Mouse (Mus musculus) adrenal gland, adult 2 months (tissue): ENCODE data around the gene Ugt1a2. TPM values are rescaled to one million over a fixed set of nuclear protein-coding genes. Genes with fewer than 3 reads are reported as not detected.

ENCODE experiments used
- DNase-seq: peaks from one replicate; pipeline ENCODE4 v3.0.0; 2021
- polyA plus RNA-seq: library from polyadenylated mRNA; depleted of rRNA; stranded (reverse); fragments of >200 nt; gene quantifications from 2 replicates; pipeline ENCODE4 v1.2.3, GENCODE M21; 2012
- total RNA-seq, 2 experiments: library from RNA; stranded (reverse); gene quantifications; 2 replicates each; pipeline ENCODE4 v1.2.3; 2021

Gene Ugt1a2
- total and polyA plus RNA-seq, 3 experiments = 0.29 TPM; not detected in 2

GRCm38 (mm10) chr1:88233421-88234247 lies 33.2 kb downstream of the Ugt1a2 start:
- DNase-seq = no peak

DNA sequence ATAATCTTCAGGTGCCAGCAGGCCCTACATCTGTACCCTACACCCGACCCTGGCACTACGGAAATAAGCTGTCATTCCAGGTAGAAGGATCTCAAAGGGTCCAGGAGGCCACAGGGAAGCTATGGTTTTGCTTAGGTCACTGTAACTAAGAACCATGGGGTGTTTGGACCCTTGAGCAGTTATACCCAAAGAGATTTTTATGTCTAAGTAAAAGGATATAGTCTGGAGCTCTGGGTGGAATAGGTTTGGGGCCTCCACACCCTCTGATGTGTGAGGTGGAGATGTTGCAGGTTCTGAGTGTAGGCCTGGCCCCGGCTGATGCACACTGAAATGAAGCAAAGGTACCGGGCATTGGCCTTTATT lies 33.8 kb downstream of the Ugt1a2 start:
- no peak for DNase-seq

- DNase-seq = no peak
Observed at GRCm38 (mm10) chr1:88234646-88235045, 34.2 kb downstream of the Ugt1a2 start.

- DNase-seq = no peak
Observed at GRCm38 (mm10) chr1:88235046-88235893, 34.9 kb downstream of the Ugt1a2 start.

DNA sequence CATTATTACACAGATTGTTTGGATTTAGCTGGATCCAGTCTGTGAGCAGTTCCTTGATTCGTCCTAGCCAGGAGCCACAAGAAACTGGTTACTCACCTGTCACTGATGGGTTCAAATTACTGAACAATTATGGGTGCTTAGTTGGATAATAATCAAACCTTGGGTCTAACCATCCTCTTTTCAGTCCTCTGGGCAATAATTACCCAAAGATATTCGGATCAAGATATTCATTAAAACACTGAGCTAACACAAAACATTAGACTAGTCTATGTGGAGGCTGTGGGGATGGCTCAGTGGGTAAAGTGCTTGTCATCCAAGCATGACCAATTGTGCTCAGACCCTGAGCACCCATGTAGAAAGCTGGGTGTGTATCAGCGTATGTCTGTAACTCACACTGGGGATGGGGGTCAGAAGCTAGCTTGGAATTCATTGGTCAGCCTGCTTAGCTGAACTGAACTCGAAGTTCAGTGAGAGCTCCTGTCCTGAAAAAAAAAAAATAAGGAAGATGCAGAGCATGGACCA lies 35.6 kb downstream of the Ugt1a2 start:
- no peak for DNase-seq

DNA sequence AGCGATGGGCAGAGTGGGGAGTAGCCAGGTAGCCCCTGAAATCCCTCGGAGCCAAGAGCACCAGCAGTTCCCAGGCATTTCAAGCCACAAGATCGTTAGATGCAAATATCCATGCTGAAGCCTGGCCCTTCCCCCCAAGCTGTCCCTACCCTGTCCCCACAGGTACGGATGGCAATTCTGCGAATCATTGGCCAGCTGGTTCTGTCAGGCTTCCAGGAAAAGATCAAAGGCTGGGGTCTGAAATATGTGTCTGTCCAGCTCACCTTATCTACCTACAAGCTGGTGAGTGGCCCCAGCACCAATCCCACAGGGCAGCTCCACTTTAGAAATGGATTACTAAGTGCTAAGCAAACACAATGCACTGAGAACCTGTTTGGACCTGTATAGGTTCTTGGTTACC lies 36.9 kb downstream of the Ugt1a2 start:
- DNase-seq = no peak

GRCm38 (mm10) chr1:88238771-88239170 lies 38.4 kb downstream of the Ugt1a2 start:
- DNase-seq = no peak

- peak; percentile 61 for DNase-seq
Observed at GRCm38 (mm10) chr1:88240072-88240471, 39.7 kb downstream of the Ugt1a2 start.

DNA sequence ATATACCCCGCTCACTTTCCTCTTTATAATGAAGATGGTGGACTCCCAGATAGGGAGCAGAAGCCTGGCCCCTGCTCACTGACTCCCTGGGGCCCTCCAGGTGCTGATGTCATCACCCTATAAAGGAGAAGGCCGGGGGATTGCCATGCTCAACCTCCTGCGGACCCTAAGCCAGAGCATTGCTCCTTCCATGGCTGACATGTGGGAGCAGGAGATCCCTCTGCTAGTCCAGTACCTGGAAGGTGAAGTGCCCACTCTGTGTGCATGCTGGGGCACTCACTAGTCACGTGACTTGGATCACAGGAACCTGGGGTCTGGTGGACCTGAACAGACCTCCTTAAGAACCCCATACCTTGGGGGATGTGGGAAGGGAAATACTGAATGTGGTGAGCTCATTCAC lies 40.2 kb downstream of the Ugt1a2 start:
- DNase-seq = no peak

GRCm38 (mm10) chr1:88243861-88244260 lies 43.5 kb downstream of the Ugt1a2 start:
- no peak for DNase-seq

- DNase-seq = no peak
Observed at GRCm38 (mm10) chr1:88245881-88246280, 45.5 kb downstream of the Ugt1a2 start.

- no peak for DNase-seq
Observed at GRCm38 (mm10) chr1:88246386-88246785, 46.0 kb downstream of the Ugt1a2 start.

GRCm38 (mm10) chr1:88247660-88248059 lies 47.3 kb downstream of the Ugt1a2 start:
- no peak for DNase-seq

GRCm38 (mm10) chr1:88248658-88249057 lies 48.3 kb downstream of the Ugt1a2 start:
- DNase-seq = no peak

DNA sequence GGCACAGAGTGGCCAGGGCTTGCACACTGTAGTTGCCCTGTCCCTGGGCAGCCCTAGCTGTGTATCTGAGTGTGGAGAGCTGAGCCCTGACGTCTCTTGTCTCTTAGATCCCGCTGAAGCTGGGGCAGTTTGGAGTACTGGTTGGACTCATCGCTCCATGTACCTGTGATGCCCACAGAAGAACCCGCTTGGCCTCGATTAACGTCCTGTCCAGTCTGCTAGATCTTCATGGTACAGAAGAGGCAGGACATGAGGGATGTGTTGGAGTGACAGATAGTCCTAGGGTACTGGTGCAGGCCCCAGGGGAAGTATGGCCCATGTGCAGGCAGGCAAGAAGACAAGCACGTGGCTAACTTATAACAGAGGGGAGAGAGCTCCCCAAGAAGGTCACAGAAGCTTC lies 49.2 kb downstream of the Ugt1a2 start:
- DNase-seq = no peak

- no peak for DNase-seq
Observed at GRCm38 (mm10) chr1:88250023-88250422, 49.6 kb downstream of the Ugt1a2 start.

GRCm38 (mm10) chr1:88253106-88253505 lies 52.7 kb downstream of the Ugt1a2 start:
- DNase-seq = no peak

- DNase-seq = no peak
Observed at GRCm38 (mm10) chr1:88253540-88253939, 53.1 kb downstream of the Ugt1a2 start.

DNA sequence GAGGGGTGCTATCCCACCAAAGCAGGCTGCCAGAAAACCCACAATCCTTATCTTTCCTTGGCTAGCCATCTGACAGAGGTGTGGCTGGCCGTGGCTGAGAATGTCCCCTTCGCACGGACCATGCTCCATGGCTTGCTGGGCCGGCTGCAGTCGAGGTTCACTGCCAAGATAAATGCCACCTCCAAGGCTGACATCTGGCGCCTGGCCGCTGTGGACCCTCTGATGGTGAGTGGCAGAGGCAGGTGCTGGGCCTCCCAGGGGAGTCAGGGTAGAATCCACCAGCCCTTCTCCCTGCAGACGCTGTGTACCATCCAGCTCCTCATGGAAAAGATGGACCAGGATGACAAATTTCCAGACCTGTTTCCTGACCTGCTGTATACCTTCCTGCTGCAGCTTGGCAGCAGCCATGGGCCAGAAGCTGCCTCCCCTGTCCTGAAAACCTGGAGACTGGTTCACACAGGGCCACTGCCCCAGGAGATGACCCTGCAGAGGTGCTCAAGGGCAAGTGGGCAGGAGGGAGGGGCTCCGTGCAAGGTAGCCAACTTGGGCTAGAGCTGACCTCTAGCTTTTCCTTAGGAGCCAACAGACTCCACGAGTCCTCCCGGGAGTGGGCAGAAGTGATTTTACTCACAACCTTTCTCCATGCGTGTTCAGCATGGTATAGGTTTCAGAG lies 54.5 kb downstream of the Ugt1a2 start:
- no peak for DNase-seq

- no peak for DNase-seq
Observed at GRCm38 (mm10) chr1:88255466-88255857, 55.1 kb downstream of the Ugt1a2 start.

GRCm38 (mm10) chr1:88255989-88256754 lies 55.8 kb downstream of the Ugt1a2 start:
- DNase-seq = no peak
